Mouse (Mus musculus): Measurements from ENCODE around the gene Klhl18. TPM values are rescaled to one million over a fixed set of nuclear protein-coding genes. Genes with fewer than 3 reads are reported as not detected.
A peak's percentile ranks its signal among the peaks of the same experiment; 100 is the strongest.

Gene Klhl18
- total RNA-seq (2022), result 1 to 10 TPM; 5.2 to 7.9 (median 6.6) TPM

DNA sequence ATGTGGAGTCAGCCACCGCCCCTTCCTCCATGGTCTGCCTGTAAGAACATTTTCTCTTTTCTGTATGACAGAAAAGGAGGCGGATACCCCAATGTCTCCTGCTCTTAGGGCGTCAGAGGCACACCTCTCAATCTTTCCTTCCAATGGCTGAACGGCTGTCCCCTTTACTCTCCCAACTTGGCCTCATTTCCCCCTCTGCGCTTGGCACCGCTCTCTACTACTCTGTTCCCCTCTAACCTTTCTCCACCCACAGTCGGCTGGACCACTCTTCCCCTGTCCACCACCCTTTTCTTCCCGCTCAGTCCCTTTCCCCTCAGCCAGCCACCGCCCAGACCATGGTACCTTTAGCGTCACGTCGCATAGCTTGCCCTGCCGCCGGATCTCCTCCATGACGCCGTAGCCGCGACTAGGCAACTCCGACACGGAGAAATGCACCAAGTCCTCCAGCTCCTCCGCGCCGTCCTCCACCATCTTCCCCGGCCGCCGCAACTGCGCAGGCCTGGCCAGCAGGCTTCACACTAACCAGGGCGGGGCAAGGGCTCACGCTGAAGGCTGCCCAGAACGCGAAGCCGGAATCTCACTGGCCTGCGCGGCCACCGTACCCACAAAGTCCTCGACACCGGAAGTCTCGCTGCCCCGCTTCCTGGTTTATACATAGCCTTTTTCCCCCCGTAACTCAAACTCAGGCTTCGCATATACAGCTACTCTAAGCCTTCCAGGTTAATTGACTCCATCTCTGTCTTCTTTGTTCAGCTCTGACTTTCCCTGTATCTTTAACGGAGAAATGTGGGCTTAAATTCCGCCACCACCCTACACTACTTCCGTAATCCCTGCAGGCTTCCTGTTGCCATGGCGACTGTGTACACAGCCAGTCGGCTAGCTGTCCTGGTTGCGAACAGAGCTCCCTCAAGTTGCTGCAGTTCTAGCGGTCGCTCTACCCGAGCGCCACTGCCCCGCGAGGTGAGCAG lies at the start of gene Klhl18, which contains the start of gene Kif9:
TSS of gene Klhl18 (minus strand) at position 571 of the 968 bp plus-strand sequence.
TSS of gene Kif9 (plus strand) at position 835 of the 968 bp plus-strand sequence.
- peak; percentile 93 to 94 for DNase-seq (ENCODE audit: low spot score in 2 of 2)

DNA sequence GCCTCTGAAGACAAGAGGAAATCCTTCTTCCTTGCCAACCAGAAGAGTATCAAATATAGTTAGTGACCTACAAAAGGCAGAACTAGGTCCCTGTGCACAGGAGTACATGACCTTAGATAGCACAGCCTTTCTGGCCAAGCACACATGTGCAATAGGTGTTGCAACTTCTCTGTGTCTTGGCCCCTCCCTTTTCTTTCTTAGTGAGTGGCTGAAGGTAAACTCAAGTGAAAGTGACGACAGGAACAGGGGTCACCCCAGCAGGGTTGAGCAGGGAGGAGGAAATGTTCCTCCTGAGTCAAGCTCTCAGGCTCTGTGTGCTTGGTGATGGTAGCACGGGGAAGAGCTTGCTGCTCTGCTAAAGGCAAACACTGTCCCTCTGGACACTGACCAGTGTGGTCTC lies 49.2 kb upstream of the Klhl18 start:
- no peak for DNase-seq (ENCODE audit: low spot score in 2 of 2)

DNA sequence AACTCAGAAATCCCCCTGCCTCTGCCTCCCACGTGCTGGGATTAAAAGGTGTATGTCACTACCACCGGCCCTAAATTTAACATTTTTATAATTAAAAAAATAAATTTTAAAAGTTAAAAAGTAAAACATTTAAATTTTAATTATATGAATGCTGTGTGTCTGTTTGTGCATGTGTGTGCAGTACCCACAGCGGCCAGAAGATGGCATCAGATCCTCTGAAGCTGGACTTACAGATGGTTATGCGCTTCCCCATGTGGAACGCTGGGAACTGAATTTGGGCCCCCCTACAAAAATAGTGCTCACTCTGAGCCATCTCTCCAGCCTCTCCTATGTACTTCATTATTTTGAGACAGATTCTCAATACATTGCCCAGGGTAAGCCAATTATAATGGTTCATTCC lies 14.4 kb upstream of the Klhl18 start:
- DNase-seq (ENCODE audit: low spot score in 2 of 2), result no peak

DNA sequence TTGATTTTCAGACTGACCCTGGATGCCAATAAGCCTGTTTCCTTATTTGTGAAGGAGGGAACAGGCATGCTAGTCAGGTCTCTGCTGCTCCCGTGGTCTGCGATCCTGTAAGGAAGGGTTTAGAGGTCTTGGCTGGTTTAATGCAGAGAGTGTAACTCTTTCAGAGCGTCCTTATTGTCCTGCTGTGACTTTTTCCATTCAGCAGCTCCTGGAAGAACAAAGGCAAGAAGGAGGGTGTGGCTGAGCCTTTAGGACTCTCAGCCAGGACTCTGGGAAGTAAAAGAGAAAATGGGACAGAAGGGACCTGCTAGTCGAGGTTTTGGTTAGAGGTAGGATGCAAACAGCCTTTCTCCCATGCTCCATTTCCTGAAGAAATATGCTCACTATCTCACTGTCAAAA lies 12.3 kb upstream of the Klhl18 start:
- DNase-seq (ENCODE audit: low spot score in 2 of 2), result no peak

DNA sequence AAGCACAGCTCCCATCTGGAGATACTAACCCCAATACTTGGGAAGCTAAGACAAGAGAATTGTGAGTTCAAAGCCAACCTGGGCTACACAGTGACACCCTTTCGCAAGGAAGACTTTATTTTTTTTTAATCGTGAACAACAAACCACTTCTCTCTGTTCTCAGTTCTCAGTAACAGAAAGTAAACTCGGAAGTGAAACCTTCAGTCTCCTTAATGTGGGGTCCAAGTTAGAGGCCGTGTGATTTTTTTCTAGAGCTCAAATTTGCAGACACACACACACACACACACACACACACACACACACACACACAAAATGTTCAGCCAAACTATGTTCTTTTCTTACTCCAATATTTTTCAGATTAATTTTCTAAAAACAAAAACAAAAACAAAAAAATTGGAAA lies 2.1 kb upstream of the Klhl18 start:
- no peak for DNase-seq (ENCODE audit: low spot score in 2 of 2)

DNA sequence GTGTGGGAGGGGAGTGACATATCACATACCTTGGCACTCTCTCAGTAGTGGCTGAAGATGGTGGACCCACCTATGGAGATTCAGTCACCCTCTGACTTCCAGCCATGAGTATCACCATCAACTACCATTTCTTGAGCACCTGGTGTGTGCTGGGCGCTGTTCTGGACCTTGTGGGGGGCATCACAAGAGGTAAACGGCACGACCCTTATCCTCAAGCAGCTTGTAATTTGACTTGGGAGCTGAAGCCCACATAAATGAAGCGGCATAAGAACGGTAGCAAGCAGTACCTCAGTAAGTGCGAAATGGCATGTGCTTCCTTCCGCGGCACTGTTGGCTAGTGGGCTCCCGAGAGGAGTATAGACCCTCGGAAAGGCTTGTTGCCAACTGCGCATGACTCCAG lies 1.5 kb upstream of the Klhl18 start:
- no peak for DNase-seq (ENCODE audit: low spot score in 2 of 2)

DNA sequence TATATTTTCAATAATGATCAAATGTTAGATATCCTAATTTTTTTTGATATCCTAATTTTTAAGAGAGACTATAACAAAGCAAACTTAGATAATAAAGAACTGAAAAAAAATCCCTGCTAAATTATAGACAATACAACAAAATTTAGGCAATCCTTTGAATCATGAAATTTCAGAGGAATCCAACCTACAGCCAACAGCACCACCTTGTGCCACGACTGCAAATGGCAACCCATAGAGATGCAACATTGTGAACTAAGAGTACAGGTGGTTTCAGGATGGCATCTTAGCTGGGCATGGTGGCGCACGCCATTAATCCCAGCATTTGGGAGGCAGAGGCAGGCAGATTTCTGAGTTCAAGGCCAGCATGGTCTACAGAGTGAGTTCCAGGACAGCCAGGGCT lies 10.3 kb downstream of the Klhl18 start:
- DNase-seq (ENCODE audit: low spot score in 2 of 2), result no peak

DNA sequence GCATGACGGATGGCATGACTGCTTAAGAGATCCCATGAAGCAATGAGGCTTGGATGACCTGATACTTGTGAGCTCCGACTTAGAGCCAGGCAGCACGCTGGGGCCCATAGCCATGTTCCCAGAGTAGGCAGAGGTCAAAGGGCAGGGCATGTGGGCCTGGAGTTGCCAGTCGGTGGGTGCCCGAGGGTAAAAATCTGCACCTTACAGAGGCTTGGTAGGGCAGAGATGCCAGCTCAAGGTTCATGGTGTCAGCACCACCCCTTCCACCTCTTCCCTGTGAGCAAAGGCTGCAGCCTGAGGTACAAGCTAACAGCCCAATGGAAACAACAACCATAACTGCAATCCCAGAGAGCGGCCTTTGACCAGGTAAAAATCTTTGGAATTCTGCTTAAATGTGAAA lies 11.2 kb downstream of the Klhl18 start:
- no peak for DNase-seq (ENCODE audit: low spot score in 2 of 2)

DNA sequence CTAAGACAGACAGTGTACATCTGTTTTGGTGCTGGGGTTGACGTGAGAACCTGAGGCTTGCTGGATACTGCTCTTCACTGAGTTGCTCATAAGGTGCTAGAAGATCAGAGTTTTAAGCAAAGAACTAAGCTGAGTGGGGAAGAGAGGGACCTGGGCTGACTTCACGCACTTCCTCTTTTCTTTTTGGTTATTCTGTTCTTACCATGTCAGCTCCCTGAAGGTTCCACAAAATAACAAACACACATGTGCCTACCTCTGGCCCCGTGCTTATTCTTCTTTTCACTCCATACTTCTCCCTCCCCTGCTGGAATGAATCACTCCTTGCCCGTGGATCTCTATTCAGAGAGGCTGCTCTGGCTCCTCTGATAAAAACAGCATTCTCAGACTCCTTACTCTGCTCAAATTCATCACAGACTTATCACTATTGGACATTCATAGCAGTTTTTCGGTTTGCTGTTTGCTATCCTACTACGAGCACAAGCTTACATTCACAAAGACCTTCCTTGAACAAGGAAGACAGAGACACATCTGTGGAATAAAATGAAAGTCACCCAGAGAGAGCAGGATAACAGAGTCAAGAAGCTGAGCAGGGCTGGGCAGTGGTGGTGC lies 12.4 kb downstream of the Klhl18 start:
- DNase-seq (ENCODE audit: low spot score in 2 of 2), result no peak

DNA sequence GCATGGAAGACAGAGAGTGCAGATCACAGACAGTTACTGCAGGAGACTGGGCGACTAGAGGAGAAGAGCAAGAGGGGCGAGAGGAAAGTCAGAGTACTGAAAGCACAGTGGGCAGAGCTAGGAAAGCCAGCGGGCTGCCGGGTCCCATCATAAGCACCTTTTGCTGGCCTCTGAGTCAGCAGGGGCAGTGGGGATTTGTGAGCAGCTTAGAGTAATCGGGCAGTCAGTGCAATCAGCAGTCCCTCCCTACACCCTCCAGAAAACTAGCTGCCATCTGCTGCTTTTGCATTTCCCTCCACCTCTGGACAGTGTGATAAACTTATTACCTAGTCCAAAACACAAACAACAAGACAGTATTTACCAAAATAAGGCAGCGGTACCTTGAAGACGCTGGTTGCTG lies 14.2 kb downstream of the Klhl18 start:
- DNase-seq (ENCODE audit: low spot score in 2 of 2), result no peak

DNA sequence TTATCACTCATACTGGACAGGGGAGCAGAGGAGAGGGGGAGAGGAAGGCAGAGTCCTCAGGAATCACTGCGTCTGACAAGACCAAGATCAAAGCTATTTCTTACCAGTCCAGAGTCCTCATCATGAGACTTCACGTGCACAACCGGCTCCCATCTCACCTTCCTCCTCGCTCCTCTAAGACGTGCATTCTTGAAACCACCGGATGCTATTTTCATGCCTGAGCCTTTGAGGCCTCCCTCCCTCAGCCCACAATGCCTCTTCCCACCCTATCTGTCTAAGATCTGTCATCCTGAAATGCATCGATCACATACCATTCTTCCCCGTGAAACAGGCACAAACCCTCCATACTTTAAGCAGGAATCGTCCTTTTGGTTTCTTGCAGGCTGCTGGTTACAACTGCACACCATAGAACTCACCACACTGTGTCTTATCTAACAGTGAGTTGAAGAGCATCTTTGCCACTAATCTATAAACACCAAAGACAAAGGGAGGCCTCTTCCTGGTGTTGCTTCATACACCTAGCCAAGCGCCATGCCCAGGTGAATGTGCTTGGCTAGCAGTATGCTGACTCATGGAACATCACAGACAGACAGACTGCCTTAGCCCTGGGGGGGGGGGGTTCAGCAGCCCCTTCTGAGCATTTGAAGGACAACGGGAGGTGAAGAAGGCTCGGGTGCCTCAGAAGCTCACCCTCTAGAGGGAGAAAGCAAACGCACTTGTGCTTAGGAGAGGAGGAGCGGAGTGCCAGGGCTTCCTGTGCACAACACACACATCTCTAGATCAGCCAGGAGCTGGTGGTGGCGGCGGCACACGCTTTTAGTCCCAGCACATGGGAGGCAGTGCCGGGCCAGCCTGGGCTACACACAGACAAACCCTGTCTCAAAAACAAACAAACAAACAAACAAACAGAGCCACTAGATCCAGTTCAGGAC lies 15.3 kb downstream of the Klhl18 start:
- DNase-seq (ENCODE audit: low spot score in 2 of 2), result no peak

DNA sequence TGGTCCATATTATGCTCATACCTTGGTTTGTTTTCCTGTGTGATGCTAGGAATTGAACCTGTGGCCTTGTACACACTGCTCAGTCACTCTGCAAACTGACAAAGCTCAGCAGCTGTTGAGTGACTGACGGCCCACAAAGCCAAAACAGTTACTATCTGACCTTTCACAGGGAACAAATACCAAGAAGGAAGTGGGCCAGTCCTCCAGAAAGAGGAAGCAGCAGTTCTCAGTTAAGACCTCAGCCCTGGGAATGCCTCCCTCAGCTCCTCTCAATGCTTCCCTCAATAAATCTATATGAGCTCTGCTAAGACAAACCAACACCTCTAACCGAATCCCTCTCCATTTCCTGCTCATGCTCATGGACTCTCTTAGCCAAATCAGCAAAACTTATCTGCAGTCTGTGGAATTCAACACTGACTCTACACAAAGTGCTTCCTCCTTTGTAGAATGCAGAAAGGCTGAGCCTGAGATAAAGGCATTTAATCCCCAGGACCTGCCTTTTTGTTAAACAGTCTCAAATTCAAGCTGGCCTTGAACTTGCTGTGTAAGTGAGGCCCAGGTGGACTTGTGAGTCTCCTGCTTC lies 17.3 kb downstream of the Klhl18 start:
- no peak for DNase-seq (ENCODE audit: low spot score in 2 of 2)

DNA sequence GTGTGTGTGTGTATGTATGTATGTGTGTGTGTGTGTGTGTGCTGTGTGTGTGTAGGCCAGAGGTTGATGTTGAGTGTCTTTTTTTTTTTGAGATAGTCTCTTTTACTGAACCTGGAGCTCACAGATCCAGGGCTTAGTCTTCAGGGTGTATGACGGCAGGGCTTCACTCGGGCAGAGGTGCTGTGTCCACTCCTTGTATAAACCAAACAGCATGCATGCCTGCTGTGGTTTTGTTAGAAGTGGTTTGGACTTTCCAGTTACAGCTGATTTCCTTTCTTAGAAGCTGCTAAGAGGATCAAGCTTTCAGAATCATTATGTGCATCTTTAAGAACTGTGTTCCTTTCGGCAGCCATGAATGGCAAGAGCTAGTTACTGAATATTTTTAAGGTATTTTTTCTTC lies 18.6 kb downstream of the Klhl18 start:
- DNase-seq (ENCODE audit: low spot score in 2 of 2), result no peak

DNA sequence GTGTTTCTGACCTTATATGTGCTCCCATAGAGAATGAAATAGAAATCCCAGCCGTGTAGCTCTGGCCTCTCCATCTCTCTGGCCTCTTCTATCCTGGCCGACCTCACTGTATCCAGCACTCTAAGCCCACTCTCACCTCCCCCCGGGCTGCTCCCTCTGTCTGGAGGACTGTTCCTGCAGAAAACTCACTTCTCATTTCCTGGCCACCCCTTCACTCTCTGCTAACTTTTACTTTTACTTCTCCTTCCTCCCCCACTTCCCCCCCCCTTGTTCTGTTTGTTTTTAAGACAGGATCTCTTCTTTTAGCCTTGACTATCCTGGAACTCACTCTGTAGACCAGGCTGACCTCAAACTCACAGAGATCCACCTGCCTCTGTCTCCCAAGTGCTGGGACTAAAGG lies 24.0 kb downstream of the Klhl18 start:
- DNase-seq (ENCODE audit: low spot score in 2 of 2), result no peak

DNA sequence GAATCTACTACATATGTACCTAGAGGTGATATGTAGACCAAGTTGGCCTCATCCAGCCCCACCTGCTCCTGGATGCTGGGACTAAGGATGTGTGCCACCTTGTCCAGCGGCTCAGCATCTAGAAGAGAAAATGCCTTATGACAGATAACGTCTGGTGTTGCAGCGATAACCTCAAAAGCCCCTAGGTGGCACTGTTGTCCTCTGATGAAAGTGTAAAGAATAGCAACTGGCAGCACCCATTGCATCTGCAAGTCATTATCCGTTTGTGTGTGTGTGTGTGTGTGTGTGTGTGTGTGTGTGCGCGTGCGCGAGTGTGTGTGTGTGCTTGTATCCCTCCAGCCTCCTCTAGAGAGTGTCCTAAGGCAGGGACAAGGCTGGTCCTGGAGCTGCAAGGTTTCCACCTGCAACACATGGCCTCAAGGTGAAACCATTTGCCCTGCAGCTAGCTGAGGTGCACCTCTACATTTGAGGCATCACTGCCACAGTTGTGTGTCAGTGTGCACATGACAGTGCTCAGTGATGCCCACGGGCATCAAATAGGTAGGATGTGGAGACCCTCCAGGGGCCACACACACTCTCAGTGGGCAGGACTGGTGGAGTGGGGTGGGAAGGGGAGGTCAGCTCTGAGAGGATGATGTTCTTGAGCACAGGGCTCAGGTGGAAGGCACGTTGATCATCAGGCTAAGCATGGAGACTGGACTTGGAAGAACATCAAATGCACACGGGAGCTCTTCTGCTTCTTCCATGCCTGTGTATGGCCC lies 27.5 kb downstream of the Klhl18 start:
- DNase-seq (ENCODE audit: low spot score in 2 of 2), result peak; percentile 48 to 73

DNA sequence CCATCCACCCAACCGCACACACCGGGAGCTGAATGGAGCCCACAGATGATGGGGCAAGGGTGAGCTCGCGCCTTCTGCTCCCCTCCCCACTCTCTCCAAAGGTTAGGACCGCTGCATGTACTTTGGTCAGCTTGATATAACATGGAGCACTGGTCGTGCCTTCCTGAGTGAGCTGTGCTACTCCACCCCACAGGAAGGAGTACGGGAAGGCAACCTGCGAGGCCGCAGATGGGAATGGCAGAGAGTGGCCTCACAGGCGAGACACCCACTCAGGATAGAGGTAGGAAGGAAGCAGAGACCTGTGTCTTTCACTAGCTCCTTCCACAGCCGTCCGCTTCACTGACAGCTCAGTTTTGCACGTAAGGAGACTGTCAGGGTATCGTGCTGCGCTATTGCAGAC lies 28.1 kb downstream of the Klhl18 start:
- no peak for DNase-seq (ENCODE audit: low spot score in 2 of 2)

DNA sequence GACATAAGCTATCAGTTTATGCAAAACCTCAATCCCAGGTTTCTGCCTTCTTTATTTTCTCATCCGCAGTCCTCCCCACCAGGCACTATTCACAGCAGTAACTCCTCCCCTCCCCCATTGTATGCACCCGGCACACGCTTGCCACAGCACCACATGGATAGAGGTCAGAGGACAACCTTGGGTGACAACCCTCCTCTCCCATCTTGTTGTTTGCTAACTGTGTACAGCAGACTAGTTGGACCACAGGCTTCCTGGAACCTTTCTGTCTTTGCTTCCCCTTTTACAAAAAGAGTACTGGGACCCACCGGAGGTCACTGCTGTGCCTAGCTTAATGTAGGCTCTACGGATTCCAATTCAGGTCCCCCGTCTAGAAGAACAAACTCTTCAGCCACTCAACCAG lies 35.9 kb downstream of the Klhl18 start:
- no peak for DNase-seq (ENCODE audit: low spot score in 2 of 2)

DNA sequence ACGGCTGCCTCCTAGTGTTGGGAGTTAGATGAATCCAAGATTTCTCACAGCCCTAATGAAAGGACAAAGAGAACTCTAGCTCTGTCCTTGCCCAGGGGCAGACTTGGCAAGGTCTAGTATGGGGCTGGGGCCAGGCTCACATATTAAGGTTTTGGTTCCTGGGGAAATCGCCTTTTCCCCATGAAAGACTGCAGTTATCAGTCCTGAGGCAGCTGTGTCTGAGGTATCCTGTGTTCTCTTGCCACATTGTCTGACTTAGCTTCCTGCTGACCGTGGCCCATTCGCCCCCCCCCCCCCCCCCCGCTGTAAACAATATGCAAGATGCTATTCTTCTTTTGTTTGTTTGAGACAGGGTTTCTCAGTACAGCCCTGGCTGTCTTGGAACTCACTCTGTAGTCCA lies 36.4 kb downstream of the Klhl18 start:
- DNase-seq (ENCODE audit: low spot score in 2 of 2), result no peak

DNA sequence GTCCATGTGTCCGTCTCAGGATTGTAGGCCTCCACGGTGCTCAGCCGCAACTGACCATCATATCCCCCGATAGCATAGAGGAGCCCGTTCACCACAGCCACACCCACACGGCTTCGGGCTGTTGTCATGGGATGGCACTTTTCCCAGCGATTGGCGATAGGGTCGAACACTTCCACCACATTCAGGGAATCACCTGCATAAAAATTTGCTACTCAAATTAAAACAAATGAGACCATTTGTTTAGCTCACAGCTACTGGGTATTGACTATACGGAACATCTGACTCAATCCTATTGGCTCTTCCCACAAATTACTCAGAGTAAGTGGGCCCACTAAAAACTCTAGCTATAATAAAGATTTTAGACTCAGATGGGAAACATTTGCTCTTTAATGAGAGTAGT lies 40.5 kb downstream of the Klhl18 start:
- DNase-seq (ENCODE audit: low spot score in 2 of 2), result no peak

DNA sequence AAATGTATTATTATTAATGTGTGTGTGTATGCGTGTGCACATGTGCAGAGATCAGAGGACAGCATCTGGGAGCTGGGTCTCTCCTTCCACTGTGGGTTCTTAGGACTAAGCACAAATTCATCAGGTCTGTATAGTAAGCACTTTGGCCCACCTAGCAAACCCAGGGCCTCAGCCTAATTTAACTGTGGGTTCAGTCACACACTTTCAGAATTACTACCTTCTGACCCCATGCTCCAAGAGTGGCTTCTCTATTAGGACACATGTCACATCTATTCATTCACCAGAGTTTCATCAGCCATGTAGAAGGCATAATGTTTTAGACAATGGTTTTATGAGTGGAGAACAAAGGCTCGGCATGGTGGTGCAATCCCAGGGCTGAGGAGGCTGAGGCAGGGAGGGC lies 43.4 kb downstream of the Klhl18 start:
- no peak for DNase-seq (ENCODE audit: low spot score in 2 of 2)

DNA sequence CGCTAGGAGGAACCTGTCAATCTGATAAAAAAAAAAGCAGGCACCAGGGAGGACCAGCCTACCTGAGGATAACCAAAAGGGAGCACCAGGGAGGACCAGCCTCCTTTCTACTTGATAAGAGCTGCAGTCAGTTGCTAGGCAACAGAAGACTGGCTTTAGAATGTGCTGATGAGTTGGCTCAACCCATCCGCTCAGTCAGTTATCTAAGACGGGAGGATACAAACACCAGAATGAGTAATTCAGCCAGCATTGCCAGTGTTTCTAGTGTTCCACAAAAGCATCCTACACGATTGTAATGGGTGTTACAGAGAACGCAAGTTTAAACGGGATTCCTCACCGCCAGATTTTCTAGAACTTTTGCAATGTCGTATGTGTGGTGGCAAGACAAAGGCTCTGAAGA lies 45.3 kb downstream of the Klhl18 start:
- DNase-seq (ENCODE audit: low spot score in 2 of 2), result no peak
